Mouse (Mus musculus) left cerebral cortex, adult 9 months (tissue): ENCODE results near the gene Rpl29.

Source experiments
- DNase-seq, 2 experiments: peaks; one replicate each; pipeline ENCODE4 v3.0.0; 2022; ENCODE audit warnings: low spot score in 2 of 2

Rpl29 gene

DNA sequence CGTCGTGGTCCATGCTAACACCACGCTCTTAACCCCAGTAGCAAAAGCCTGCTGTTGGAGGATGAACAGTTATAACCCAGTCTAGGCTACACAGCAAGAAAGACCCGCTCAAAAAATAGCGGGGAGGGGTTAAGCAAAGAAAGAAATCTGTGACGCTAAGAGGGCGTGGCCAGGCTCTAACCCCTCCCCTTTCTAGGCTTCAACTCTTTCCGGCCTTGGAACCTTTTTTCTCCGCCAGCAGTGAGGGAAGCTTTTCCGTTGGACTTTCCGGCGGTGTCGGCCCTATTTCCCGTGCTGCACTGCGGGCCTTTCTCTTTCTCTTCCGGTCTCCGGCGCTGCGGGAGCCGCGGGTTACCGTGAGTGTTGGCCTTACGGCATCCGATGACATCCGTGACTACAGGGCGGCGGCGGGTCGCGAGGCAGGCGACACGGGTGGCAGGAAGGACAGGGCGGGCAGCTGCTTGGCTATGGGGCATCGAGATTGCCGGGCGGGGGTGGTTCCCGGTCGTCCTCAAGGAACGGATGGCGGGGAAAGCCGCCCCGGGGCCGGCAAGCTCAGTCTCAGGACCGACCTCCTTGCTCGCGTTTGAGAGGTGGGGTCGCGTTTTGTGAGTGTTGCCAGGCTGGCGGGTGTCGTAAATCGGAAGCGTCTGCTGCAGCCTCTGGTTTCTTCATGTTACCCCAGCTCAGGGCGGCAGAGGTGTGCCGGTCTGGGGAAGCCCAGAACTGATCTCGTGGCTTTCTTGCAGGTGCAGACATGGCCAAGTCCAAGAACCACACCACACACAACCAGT, at the start of gene Rpl29:
Gene Rpl29 (plus strand): TSS at position 234 of the 794 bp plus-strand sequence.
- DNase-seq: peak; percentile 79 to 96

DNA sequence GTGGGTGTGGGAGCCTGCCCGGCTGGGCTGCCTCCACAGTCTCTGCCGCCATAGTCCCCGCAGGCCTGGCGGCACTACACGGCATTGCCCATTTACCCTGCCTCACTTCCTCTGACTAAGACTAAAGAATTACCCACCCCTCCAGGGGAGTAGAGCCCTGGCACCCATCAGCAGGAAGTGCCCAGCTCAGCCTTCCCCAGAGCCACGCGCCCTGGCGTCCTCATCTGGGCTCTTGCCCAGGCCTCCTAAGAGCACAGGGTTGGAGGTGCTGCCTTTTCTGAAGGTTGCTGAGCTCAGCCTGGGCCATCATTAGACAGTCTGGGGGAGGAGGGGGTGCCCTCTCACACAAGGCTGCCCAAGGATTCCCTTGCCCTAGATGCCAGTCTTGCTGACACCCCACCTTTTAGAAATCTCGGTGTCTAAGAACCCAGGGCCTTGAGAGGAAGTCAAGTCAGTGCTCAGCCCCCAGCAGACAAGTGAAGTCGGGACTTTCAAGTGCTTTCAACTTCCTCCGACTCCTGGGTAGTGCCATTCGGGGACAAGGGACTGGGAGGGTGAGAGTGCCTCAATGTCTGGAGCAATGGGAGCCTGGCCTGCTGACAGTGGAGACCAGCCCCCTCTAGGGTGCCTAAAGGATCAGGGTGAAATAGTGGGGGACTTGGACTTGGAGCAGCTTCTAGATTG, 42.9 kb upstream of the Rpl29 start:
- DNase-seq: no peak

DNA sequence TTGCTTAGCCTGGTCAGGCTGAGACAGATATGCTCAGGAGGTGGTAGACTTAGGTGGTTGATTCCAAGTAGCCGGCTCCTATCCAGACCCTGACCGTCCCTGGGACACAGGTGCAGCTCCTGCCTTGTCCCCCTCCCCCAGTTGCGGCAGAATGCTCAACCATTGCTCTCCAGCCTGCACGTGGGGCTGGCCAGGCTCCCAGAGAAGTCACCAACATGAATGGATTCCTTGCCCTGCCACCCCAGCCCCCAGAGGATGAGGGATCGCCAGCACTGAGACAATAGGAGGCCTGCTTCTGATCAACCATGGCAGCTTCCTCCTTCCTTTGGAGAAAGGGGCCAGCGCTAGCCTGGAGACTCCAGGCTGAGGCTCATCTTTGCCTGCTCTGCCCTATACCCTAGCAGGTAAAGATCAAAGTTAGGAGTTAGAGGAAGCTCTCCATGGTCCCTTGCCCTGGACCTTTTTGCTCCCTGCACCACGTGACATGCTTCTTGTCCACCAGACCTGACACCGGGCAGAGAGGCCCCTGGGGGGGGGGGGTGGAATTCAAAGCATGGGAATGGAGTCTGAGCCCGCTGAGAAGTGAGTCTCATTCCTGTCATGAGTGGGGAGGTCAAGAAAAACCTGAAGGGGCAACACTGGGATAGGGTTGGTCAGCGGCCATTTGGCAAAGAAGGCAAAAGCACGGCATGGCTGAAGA, 36.3 kb upstream of the Rpl29 start:
- DNase-seq: no peak

GRCm38 (mm10) chr9:106393548-106393947, 35.7 kb upstream of the Rpl29 start:
- no peak for DNase-seq

- no peak for DNase-seq
These were observed 34.3 kb upstream of the Rpl29 start for GRCm38 (mm10) chr9:106394649-106395602.

- DNase-seq: no peak
These were observed 31.5 kb upstream of the Rpl29 start for GRCm38 (mm10) chr9:106397733-106398132.

GRCm38 (mm10) chr9:106398667-106399311, 30.5 kb upstream of the Rpl29 start:
- DNase-seq: no peak

DNA sequence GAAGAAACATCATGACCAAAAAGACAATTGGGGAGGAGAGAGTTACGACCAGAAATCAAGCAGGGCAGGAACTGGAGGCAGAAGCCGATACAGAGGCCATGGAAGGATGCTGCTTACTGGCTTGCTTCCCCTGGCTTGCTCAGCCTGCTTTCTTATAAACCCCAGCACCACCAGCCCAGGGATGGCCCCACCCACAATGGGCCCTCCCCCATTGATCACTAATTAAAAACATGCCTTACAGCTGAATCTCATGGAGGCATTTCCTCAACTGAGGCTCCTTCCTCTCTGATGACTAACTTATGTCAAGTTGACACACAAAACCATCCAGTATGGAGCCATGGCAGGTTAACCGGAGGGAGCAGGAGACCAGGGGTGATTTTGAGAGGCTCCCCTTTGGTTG, 29.4 kb upstream of the Rpl29 start:
- DNase-seq: no peak

DNA sequence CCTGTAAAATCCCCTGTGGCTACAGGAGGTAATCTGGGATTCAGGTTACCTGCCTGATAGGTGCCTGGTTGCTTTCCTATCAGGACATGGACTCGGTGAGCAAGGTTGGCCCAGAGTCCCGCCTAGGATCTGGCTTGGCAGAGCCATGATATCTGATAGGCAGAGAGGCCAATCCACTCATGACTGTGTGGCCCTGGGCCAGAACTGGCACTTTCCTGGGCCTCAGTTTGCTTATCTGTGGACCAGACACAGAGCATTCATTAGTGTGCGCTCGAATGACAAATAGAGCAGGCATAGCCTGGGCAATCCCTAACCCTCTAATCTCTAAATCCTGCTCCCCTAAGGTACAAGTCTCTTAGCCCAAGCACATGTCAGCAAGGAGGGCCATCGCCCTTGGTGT, 27.1 kb upstream of the Rpl29 start:
- no peak for DNase-seq

DNA sequence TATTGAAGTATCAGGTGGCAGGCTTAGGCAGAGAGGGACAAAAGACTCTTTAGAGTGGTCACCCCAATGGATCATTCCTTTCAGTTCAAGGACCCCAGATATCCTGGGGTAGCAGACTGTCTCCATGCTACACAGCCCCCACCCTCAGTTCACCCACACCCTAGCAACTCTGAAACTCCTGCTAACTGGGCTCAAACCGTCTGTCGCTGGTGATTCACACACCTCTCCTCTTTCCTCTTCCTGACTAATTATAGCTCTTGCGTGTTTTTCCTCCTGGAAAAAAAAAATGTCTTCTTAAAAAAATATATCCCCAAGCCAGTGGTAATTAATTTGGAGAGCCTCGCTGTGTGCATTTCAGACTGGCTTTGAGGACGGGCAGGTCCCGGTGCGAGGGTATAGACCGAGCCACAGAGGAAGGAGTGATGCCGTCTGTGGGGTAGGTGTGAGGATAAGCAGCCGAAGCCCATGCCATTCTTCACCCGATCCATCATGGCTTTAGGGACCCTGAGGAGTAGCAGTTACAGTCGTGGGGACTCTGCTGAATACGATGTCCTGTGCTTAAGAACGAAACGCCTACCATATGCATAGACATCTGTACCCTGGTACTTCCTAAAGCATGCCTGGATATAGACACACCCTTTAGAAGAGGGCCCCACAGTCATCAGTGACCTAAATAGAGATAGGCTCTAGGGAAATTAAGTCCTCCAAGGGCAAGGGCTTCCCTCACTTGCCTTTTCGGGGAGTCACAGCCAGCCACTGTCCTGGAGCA, 26.5 kb upstream of the Rpl29 start:
- peak in 1 of 2 experiments; percentile 60 for DNase-seq

DNA sequence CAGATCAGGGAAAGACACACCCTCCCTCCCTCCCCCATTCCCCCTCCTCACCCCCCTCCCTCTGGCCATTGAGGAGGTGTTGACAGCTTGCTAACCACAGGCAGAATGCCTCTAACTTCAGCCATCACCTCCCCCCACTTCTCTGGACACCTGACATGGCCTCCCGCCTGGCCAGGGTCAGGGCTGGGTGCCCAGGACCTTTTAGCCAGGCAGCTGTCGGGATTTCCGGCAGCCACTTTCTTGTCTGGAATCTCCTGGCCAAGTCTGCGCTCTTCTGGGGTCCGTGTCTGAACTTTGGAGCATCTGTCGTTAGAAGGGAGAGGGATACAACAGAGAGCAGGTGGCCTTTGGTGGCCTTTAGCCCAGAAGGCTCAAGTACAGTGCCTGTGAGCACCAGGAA, 24.0 kb upstream of the Rpl29 start:
- DNase-seq: no peak

DNA sequence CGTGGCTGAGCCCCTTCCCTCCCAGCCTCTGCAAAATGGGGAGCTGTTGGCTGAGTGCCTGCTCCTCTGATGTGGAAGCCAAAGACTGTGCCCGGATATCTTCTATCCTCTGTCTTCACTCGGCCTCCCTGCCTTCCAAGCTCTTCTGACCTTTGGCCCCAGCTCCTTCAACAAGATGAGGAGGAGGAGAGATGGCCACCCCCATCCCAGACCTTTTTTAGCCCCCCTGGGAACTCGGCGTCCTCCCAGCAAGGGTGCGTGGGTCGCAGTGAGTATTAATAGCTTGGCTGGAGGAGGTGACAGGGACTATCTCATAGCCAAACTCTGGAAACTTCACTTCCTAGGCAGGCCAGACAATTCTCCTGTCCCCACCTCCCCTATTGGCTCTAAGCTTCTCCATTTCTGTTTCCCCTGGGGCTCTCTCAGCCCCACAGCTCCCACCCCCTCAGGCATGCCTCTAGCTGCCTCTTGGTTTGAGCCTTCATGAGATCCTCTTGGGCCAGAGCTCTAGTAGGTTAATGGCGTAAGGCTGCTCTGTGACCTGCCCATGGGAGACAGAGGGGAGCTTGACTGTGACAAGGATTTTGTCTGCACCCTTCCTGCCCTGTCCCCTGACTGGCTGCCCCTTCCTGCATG, 22.7 kb upstream of the Rpl29 start:
- peak in 1 of 2 experiments; percentile 62 for DNase-seq

DNA sequence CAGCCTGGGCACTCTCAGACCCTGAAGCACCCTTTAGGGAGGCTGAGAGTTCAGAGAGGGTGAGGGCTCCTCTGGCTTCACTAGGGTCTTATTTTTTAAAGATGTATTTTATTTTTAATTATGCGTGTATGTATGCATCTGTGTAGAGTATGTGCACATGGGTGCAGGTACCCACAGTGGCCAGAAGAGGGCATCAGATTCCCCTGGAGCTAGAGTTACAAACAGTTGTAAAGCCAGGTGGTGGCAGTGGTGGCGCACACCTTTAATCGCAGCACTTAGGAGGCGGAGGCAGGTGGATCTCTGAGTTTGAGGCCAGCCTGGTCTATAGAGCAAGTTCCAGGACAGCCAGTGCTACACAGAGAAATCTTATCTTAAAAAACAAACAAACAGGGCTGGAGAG, 20.2 kb upstream of the Rpl29 start:
- DNase-seq: no peak

GRCm38 (mm10) chr9:106410086-106410650, 19.1 kb upstream of the Rpl29 start:
- no peak for DNase-seq

DNA sequence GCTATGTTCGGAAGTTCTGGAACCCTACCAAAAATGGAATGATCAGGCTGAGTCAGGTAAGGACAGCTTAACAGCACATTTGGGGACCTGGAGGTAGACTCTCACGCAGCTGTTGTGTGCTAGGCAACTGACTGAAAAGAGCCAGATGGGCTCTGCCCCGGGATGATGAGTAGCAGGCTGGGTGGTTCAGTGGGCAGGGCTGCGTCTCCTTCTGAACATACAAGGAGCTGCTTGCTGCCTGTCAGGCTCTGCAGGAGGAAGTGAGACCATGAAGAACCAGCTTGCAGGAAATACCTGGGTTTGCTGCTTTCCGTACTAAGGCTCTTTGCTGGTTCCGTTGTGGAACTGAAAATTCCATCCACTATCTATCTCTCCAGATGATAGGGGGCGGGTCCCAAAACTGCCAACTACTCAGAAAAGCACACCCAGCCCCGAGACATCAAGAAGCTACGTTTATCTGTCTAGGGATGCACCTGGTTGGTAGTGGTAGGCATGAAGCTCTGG, 18.1 kb upstream of the Rpl29 start:
- DNase-seq: peak in 1 of 2 experiments; percentile 76

- DNase-seq: no peak
These were observed 17.5 kb upstream of the Rpl29 start for GRCm38 (mm10) chr9:106411729-106412128.

GRCm38 (mm10) chr9:106412210-106412609, 17.0 kb upstream of the Rpl29 start:
- DNase-seq: no peak

- no peak for DNase-seq
These were observed 15.6 kb upstream of the Rpl29 start for GRCm38 (mm10) chr9:106413606-106414005.

DNA sequence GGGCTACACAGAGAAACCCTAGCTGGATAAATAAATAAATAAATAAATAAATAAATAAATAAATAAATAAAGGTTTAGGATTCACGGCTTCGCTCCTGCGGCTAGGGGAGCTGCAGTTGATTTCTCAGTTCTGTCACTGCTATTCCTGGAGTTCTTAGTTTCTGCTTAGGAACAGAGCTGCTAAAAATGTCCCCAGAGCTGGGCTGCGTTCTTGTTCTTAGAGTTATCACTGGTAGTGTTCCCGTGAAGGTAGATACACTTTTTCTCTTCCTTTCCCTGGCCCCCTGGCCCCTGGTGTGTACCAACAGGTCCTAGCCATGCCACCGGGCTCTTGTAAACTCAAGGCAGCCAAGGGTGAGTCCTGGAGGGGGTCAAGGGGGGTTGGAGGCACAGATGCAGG, 12.4 kb upstream of the Rpl29 start:
- no peak for DNase-seq
